Mouse (Mus musculus) adrenal gland, postnatal 14 days (tissue): ENCODE results near the gene Zfp553. TPM values are rescaled to one million over a fixed set of nuclear protein-coding genes. Genes with fewer than 3 reads are reported as not detected.

Experiments used
- DNase-seq: peaks from one replicate; pipeline ENCODE4 v3.0.0; 2021; ENCODE audit warnings: mixed read lengths
- long read RNA-seq, 2 experiments: library from polyadenylated mRNA; stranded (forward); transcript quantifications; one replicate each; pipeline ENCODE4 v2.0.0; 2021
- total RNA-seq: library from RNA; stranded (reverse); gene quantifications from 2 replicates; pipeline ENCODE4 v1.2.3, GENCODE M21; 2021

The Zfp553 gene
- 10.0 and 13.8 TPM in 2 replicates for total RNA-seq
- long read RNA-seq, experiment 1, transcript Zfp553-202 (2 exons, 3,342 nt): major isoform, 9 of 15 reads
- long read RNA-seq, experiment 1, partial matches to known transcripts: 2 of 15 reads
- long read RNA-seq, experiment 1, other reads (novel, unspliced or antisense): 1 of 15 reads
- long read RNA-seq, experiment 2, transcript Zfp553-202 (2 exons, 3,342 nt): major isoform, 5 of 13 reads
- long read RNA-seq, experiment 2, partial matches to known transcripts: 0 of 13 reads
- long read RNA-seq, experiment 2, other reads (novel, unspliced or antisense): 6 of 13 reads

DNA sequence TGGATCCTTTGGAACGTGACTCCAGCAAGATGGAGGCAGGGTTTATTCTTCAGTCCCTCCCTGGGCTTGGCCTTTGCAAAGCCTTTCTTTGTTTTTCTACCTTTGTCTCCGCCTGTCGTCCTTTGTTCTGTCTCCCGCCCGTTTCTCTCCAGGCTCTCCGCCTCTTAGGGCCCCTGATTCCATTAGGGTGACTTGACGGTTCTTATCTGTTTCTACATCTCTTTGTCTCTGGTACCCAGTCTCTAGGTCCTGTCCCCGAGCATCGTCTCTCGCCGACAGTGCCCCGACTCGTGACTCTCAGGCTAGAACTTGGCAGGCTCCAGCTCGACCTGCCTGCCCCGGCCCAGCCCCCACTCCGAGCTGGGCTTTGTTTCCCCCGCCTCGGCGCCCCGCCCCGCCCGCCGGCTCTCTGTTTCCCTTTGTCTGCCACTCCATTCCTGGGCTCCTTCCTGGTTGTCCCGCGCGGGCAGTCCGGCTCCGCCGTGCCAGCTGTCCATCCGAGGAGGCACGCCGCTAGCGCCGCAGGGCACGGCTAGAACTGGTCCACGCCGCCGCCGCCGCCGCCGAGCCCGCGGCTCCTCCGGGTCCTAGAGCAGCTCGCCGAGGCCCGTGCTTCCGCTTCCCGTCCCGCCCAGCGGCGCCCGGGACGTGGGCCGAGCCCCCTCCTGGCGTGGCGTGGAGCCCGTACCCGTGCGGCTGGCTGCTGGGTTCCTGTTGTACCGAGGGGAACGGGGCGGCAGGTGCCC lies at the start of gene Zfp553, which contains the start of gene Sept1:
Gene Zfp553 (plus strand): TSS at position 440 of the 746 bp plus-strand sequence.
Gene Sept1 (minus strand): TSS at position 509 of the 746 bp plus-strand sequence.
- peak; percentile 92 for DNase-seq

DNA sequence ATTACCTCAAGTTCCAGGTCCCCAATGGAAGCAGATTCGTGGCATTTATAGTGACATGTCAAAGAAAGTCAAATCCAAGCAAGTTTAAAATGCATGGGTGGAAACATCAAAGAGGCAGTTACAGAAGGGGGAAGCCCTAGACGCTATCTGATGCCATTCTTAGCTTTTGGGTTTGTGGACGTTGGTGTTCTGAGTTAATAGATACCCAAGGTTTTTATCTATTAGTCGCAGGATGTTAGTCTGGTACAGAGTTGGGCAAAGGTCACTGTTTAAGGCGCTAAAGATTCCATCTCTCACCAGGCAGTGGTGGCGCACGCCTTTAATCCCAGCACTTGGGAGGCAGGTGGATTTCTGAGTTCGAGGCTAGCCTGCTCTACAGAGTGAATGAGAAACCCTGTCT lies 49.5 kb upstream of the Zfp553 start:
- DNase-seq: no peak

DNA sequence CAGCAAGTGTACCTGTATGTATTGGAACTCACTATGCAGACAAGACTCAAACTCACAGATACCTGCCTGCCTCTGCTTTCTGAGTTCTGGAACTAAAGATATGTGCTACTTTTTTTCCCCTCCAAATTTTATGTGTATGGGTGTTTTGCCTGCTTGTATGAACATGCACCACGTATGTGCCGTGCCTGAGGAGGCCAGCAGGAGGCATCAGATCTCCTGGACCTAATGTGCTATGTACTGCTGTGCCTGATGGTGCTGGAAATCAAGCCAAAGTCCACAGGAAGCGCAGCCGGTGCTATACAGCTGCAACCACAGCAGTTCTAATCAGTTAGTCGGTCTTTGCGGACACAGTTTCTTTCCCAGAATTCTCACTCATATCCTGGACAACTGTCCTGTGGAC lies 49.0 kb upstream of the Zfp553 start:
- no peak for DNase-seq

DNA sequence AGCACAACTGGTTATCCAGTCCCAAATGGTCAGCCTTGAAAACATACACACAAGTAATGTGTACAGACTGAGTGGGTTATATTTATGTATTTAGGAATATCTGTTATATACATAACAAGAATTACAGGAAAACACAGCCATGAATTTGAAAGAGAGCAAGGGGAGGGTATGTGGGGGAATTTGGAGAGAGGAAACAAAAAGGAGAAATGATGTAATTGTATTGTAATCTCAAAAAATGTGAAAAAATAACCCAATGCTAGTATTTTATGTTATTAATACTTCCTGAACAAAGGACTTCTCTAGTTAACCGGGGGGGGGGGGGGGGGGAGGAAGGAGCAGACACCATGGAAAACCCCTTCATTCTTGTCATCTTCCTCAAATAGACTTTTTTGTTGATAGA lies 48.1 kb upstream of the Zfp553 start:
- DNase-seq: no peak

DNA sequence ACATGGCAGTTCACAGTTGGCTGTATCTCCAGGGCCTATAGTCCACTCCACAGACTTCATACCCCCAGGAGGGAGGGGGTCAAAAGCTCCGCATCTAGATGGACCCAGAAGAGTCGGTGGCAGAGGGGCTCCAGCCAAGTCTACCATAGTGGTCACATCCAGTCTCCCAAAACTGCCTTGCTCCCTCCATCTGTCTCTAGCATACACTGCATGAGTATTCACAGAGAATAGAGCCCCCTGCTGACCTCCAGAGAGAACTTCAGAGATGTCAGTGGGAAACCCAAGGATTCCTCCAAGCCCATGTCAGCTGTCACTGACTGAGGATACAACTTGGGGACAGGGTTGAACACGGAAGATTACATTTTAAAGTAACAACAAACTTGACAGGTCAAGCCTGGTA lies 47.3 kb upstream of the Zfp553 start:
- DNase-seq: peak; percentile 34

DNA sequence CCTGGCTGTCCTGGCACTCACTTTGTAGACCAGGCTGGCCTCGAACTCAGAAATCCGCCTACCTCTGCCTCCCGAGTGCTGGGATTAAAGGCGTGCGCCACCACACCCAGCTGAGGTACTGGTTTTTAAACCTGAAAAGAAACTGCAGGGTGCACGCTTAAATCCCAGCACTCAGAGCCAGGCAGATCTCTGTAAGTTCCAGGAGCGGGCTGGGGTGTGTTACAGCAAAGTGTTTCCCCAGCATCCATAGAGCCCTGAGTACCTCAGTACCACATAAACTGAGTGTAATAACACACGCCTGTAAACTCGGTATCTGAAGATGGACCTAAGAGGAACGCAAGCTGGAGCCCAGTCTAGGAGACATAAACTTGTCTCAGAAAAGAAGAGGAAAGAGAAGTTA lies 45.5 kb upstream of the Zfp553 start:
- no peak for DNase-seq

DNA sequence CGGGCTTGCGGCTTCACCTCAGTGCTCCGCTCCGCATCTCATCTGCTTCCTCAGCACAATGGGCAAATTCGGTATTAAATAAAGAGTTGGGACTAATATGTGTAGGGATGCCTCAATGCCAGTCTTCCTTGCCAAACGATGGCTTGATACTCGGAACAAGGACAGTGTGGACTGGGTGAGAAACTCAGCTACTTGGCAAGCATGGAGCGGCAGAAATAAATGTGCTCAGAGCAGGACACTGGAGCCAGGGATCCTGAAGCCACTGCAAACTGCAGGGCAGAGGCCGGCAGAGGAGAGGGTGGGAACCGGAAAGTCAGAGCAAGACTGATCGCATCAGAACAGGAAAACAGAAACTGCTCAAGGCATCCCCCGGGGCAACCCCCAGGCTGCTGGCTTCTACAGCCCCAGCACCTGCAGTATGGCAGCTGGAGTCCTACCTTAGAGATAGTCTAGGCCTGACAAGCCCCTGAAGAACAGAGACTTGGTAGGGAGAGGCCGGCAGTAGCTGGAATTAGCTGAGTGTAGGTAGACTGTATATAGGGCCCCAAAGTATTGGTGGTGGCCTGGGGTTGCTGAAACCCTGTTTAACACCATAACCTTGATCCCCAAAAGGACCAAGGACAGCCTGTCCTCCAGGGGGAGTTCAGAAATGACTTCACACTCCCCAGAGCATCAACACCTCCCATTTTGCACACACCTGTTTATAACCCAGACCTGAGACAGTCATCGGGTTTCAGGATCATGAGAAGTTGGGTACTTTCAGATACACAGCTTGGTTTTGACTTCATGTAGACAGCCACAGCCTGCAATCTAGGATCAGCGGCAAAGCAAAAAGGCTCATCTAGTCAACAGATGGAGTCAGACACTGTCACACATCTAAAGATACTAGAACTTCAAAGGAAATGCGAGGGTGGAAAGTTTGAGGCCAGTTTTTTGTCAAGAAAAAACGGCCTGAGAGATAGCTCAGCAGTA lies 44.3 kb upstream of the Zfp553 start:
- peak; percentile 41 for DNase-seq

DNA sequence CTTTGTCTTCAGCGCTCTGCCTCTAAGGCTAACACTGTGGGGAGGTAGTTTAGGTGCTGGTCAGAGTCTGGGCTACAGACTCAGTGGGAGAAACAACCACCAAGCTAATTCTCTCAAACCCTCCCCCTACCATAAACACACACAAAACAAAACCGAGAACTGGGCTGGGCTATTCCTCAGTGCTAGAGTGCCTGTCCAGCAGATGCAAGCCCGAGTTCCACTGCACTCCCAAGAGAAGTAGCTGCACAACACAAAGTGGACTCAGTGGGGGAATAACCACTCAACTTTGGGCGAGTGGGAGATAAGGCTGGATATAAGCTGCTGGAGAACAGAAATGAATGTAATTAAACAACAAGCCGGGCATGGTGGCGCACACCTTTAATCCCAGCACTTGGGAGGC lies 42.2 kb upstream of the Zfp553 start:
- DNase-seq: no peak

DNA sequence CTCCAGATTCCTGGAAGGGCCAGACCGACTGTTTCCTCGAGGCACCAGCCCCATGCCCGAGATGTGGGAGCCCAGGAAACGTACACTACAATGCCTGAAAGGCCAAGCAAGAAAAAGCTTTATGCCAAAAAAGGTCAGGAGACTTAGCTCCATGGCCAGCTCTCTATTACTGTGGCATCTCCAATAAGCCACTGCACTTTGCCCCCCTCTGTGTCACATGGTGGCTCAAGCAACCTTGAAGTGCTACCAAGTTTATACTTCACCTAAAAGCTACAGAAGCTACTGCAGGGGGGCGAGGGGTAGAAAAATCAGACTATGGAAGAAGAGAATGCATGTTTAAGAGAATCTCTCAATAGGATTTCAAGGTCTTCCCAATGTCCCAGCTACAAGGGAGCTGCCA lies 39.9 kb upstream of the Zfp553 start:
- DNase-seq: no peak

DNA sequence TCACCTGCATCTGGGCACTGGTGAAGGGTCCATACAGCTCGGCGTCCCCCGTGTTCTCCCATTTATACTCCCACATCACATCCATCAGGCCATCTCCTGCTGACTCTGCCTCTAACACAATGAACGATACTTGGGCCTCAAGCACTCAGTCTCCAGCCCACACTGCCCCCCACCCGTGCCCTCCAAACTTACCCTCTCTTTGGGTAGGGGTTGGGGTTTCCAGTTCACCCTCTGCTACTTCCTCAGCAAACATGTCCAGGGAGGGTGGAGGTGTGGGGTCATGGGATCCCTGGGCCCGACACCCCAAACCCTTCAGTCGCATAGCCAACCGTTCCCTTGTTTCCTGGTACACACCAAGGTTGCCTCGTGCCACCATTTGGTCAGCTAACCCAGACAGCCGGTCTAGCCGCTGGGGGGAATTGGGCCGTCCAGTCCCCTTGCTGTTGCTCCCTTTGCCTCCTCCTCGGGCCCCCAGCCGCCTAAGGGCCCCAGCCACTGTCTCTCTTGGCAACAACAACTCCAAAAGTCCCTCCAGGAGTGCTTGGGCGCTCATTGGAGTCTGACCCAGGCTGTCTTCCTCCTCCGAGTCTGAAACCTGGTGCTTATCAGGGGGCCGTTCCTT lies 38.7 kb upstream of the Zfp553 start:
- no peak for DNase-seq

DNA sequence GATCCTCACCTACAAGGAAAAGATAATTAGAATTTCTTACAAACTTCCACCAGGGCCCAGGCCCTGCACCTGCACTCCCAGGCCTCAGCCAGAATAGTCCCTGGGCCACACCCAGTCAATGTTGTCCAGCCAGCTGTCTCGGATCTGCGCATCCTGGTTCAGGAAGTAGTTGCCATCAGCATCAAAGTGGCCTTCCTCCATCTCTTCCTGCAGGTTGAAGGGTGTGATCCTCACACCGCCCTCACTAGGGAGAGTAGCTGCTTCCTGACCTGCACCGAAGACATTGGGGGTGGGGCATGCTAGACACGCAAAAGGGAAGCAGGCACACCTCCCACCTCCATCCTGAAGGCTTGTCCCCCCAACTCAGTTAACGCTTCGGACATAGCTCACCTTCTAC lies 38.2 kb upstream of the Zfp553 start:
- no peak for DNase-seq

DNA sequence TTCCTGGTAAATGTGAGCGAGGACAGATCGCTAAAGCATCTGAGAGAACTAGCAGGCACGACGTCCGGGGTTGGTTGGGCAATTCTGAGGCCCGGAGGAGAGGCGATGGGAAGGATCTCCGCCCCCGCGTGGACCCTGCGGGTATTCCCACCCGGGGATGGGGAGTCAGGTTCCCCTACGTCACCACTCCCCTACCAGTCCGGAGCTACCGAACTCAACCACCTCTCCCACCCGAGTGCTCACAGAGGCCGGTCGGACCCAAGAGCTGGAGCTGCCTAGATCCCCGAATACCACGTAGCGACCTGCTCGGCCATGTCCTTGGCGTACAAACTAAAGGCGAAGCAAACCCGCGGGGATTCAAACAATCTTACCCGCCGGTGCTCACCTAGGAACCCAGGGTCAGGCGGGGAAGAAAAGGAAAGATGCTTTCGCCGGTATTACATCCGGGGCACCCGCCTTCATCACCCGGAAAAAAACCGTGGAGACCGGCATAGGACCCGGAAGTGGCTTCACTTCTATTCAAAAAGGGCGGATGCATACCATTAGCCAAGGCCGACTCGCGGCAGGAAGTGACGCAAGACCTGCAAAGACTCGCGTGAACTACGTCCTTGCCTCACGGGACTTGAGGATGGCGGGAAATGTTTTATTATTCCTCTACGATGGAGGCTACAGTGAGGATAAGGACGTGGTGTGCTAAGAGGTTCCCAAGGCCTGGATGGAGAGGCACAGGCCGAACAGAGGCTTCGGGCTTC lies 37.1 kb upstream of the Zfp553 start, which contains the start of gene Cd2bp2:
Gene Cd2bp2 (minus strand): TSS at position 507 of the 752 bp plus-strand sequence.
- peak; percentile 97 for DNase-seq

DNA sequence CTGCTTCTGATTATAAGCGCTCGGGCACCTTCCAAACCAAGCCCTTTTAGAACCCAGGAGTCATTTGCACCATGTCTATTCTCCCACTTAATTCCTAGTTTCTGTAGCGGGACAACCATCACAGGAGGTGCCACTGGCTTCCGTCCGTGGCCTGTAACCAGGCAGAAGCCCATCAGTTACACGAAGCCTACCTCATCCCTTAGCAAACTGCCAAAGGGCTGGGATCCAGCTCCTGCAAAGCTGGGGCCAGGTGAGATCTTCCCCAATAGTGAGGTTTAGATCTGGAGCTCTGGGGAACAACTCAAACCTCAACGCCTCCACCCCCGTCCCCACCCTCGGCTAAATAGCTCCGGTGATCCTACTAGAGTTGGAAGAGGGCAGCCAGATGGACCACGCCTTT lies 36.4 kb upstream of the Zfp553 start:
- no peak for DNase-seq

DNA sequence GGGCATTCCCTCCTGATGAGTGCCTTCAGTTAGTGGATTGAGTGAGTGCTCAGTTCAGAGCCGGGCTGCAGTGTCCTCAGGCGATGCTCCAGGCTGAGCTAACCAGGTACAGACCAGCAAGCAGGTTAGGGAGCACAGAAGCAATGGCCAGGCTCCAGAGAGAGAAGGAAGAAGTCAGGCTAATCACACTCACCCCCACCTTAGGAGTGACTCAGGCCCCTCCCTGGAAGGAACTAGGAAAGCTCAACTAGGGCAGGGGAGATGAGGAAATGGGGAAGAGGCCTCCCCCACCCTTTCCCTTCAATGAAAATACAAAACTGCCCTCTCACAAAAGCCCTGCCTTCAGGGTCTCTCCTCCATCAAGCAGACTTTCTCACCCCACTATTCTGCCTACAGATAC lies 26.3 kb upstream of the Zfp553 start:
- DNase-seq: no peak

DNA sequence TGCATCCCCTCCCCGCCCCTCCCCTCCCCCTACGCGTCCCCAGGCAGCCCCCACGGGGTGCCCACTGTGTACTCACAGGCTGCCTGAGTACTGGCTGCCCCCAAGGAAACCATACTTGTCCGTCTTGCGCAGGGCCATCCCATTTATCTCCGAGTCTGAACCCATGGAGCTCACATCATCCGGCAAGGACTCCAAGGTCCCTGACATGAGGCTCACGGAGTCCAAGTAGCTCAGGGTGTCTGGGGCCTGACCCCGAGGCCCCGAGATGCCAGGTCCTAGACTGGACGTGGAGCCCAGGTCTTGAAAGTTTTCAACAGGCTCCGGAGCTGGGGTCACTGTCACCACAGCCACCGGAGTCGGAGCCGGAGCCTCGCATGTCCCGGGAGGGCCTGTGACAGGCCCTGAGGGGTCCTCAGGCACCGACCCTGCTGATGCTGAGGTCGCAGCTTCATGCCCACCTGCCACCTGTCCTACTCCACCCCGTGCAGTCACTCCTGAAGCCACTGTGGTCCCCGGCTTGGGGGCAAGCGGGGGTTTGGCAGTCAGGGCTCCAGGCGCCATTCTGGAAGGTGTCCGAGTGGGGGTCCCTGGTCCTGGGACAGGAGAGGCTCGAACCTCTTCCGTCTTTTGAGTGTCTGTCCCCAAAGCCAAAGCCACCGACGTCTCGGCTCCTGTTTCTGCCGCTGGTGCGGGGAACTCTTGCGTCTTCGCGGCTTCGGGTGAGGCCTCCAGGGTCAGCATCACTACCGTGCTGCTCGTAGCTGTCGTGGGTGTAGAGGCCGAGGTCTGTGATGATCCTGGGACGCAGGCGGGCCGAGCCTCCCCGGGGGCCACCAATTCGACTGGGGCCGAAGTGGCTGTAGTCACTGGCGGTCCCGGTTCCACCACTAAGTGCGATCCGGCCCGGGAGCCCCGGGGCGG lies 25.2 kb upstream of the Zfp553 start:
- peak; percentile 66 for DNase-seq

DNA sequence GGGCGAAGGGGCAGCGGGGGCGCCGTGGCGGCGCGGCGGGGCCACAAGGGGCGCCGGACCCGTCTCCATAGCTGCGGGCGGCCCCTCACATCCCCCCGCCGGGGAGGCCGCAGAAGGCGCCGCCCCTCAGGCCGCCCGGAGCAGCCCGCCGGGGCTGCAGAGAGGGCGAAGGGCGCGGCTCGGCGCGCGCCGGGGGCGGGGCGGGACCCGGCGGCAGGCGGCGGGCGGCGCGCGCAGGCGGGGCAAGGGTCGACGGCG lies 24.6 kb upstream of the Zfp553 start, which contains the start of gene Tbc1d10b:
Gene Tbc1d10b (minus strand): TSS at position 174 of the 258 bp plus-strand sequence.
- DNase-seq: no peak

DNA sequence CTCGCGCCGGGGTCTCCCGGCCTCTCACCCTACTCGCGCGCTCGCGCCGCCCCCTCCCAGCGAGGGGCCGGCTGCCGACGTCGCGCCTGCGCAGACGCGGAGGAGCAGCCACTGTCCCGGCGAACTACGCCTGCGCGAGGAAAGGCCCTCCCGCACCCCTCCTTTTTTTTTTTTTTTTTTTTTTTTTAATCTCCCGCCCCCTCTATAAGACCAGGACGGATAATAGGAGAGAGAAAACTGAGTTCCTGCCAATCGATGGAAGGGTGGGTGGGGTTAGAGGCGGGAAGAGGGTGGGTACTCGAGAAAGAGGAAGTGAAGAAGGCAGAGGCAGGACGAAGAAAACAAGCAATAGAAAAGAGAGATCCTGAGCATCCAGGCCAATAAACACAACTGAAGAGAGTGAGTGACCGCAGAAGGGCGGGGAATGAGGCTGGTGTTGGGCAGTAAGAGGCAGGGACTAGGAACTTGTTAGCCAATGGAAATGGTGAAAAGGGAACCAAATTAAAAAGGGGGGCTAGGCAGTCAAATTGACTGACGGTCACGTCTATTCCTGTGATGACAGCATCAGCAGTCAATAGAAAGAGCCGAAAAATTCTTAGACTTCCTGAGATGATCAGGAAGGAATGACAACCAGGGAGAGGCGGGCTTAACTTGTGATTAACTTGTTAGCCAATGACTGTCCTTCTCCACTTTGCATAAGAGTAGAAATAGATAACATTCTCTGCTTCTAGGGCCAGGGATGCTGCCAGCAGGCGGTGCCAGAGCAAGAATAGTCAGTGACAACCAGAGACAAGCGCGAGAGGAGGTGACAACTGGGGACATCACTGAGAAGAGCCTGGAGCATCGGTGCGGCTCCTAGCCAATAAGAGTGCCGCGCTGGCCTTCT lies 24.1 kb upstream of the Zfp553 start, which contains the start of gene Mylpf:
Gene Mylpf (plus strand): TSS at position 338 of the 886 bp plus-strand sequence.
- peak; percentile 96 for DNase-seq

DNA sequence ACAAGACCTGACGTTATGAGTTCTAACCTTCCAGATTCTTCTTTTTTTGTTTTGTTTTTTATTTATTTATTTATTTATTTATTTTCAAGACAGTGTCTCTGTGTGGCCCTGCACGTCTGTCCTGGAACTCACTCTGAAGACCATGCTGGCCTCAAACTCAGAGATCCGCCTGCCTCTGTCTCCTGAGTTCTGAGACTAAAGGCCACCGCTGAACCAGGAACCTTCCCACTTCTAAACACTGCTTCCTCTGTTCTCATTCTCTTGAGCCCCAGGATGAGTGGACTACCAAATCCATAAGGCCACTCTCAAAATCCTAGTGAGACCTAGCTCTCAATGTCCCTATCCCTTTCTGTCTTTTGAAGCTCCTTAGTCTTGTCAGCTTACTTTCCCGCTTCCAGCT lies 23.0 kb upstream of the Zfp553 start:
- DNase-seq: no peak

DNA sequence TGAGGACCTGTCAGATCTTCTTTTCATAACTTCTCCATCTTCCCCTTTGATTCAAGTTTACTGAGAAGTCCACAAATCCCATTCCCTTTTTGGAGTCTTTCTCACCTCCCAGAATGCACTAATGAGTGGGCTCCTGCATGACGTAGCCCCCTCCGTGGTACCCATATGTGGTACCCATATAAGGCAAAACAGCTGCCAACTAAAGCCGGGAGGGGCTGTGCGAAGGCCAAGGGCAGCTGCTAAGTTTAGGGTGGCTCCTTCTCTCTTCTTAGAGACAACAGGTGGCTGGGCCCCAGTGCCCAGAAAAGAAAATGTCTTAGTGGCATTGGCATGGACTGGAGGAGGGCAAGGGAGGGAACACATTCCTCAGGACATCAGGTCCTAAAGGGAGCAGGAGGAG lies 22.6 kb upstream of the Zfp553 start:
- no peak for DNase-seq
